Mouse (Mus musculus) heart, embryonic 15.5 days (tissue): Measurements from ENCODE around the gene Gm21954. TPM values are rescaled to one million over a fixed set of nuclear protein-coding genes. Genes with fewer than 3 reads are reported as not detected.

Source experiments
- ATAC-seq: fragments of 200-750 bp; cut with Nextera tagmentation; replicated peaks from 2 replicates; pipeline ENCODE4 v1.8.0; 2017; ENCODE audit warnings: low read depth, moderate TSS enrichment; ENCODE audit not compliant: insufficient number of reproducible peaks, insufficient read depth, low FRiP score
- H3K27ac ChIP-seq: fragments of 300-500 bp; sonication (generic); 2 replicates; pipeline ENCODE4 v1.5.1; 2015; ENCODE audit warnings: mild to moderate bottlenecking, inconsistent platforms
- H3K27me3 ChIP-seq: fragments of 300-500 bp; sonication (generic); 2 replicates; pipeline ENCODE4 v1.6.1; 2015; ENCODE audit warnings: inconsistent platforms
- H3K36me3 ChIP-seq: fragments of 300-500 bp; sonication (generic); 2 replicates; pipeline ENCODE4 v1.6.1; 2015; ENCODE audit warnings: mild to moderate bottlenecking, inconsistent platforms
- H3K4me1 ChIP-seq: fragments of 300-500 bp; sonication (generic); replicated peaks from 2 replicates; pipeline ENCODE4 v1.6.1; 2015; ENCODE audit warnings: inconsistent platforms
- H3K4me2 ChIP-seq: fragments of 300-500 bp; sonication (generic); 2 replicates; pipeline ENCODE4 v1.6.1; 2015; ENCODE audit warnings: inconsistent platforms, mild to moderate bottlenecking, moderate library complexity
- H3K4me3 ChIP-seq: fragments of 300-500 bp; sonication (generic); 2 replicates; pipeline ENCODE4 v1.5.1; 2015; ENCODE audit warnings: mild to moderate bottlenecking, inconsistent platforms
- H3K9ac ChIP-seq: fragments of 300-500 bp; sonication (generic); 2 replicates; pipeline ENCODE4 v1.6.1; 2015; ENCODE audit warnings: mild to moderate bottlenecking, inconsistent platforms
- H3K9me3 ChIP-seq: fragments of 300-500 bp; sonication (generic); replicated peaks from 2 replicates; pipeline ENCODE4 v1.6.1; 2016; ENCODE audit warnings: inconsistent platforms
- WGBS: fragments of 180-500 bp; shearing (Covaris S2); methylation state at CpG from one replicate; pipeline ENCODE4 v1.1.7; 2015; ENCODE audit warnings: mixed read lengths; 5-methylcytosine and 5-hydroxymethylcytosine counted together
- polyA plus RNA-seq: library from polyadenylated mRNA; unstranded; fragments of >200 nt; fragmentation: Nextera tagmentation; extraction: Ambion mirVana; gene quantifications from 2 replicates; pipeline ENCODE4 v1.2.1, GENCODE M21; 2015

The Gm21954 gene
- polyA plus RNA-seq, 1 experiment from 2014 or later: not detected

DNA sequence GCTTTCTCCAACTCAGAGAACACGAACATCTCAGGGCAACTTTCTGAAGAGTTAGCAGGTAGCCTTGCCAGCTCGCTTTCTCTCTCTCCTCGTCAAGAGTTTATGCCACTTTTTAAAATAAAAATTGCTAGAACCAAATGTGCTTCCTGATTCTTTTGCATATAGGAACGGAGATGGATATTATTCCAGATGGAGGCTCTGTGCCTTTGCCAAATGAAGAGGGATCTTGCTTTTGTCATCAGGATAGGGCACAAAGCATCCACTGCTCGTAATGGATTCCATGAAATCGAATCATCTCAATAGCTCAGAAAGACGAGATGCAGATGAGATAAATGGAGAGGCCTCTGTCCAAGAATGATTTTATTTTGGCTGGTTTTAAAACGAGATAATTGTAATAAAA is 28.7 kb downstream of the Gm21954 start:
- Histone ChIP-seq H3K9me3 (no peaks in the 10 kb centered on the region), H3K27ac (no peak overlapping the region), H3K36me3 (no peaks in the 10 kb centered on the region), H3K4me3 (no peak overlapping the region), H3K4me1 (0 out of 2 replicates have a peak, but pooled peaks cover 2% of the 10 kb centered on the region), H3K9ac (no peak overlapping the region), H3K27me3 (no peaks in the 10 kb centered on the region), H3K4me2 (no peak overlapping the region)
- WGBS: 79% methylated on average over 8 of the region's 8 CpGs
- no peak for ATAC-seq

DNA sequence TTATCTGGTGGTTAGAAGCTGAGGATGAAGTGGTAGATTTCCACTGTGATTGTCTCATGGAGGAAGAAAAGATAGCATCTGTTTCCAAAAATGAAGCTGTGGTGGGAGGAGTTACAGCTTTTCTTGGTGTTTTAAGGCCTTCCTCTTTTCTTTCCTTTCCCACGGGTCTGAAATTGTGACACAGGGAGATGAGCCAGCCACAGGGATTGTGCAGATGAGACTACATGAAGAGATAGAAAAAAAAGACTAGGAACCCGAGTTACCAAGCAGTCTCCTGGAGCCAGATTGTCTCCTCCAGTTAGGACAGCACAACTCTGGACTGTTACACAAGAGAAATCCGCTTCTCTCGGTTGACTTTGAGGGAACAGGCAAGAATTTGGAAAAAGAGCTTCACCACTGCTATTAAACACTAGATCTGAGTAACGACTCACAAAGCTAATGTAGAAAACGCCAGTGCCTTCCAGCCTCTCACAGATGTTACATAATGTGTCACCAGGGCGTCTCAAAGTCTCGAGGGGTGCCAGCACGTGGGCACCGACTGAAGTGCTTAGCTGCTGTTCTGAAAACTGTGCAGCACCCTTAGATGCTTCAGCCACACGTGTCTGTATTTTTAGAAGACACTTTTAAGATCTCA is 29.9 kb downstream of the Gm21954 start:
- Histone ChIP-seq H3K36me3 (no peaks in the 10 kb centered on the region), H3K4me1 (0 out of 2 replicates have a peak, but pooled peaks cover 2% of the 10 kb centered on the region), H3K9ac (no peak overlapping the region), H3K4me2 (no peak overlapping the region), H3K4me3 (no peak overlapping the region), H3K27me3 (no peaks in the 10 kb centered on the region), H3K27ac (no peak overlapping the region), H3K9me3 (no peaks in the 10 kb centered on the region)
- no peak for ATAC-seq
- WGBS: 63% methylated on average over 11 of the region's 11 CpGs

DNA sequence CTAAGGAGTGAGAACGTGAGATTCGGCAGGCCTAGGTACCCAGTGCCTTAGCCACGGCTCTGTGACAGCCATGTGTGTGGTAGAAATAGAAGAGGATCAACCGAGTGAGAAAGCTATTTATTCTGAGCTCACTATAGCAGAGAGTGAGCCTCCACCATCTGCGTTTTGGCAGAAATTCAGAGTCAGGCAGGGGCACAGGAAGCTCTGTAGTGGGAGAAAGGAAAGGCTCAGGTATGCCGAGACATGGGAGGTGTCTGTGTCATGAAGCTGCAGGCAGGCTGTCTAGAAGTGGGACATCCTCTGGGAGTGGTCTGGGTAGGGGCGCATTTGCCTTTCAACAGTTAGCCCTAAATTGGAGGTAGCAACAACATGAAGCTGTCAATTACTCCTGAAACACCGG is 31.7 kb downstream of the Gm21954 start:
- H3K27me3 ChIP-seq: no peaks in the 10 kb centered on the region
- no peaks in the 10 kb centered on the region for H3K36me3 ChIP-seq
- WGBS: 36% methylated on average over 8 of the region's 8 CpGs
- 0 out of 2 replicates have a peak, but pooled peaks cover 2% of the 10 kb centered on the region for H3K4me1 ChIP-seq
- no peak overlapping the region for H3K9ac ChIP-seq
- H3K4me3 ChIP-seq: no peak overlapping the region
- ATAC-seq: no peak
- no peaks in the 10 kb centered on the region for H3K9me3 ChIP-seq
- no peak overlapping the region for H3K4me2 ChIP-seq
- no peak overlapping the region for H3K27ac ChIP-seq

DNA sequence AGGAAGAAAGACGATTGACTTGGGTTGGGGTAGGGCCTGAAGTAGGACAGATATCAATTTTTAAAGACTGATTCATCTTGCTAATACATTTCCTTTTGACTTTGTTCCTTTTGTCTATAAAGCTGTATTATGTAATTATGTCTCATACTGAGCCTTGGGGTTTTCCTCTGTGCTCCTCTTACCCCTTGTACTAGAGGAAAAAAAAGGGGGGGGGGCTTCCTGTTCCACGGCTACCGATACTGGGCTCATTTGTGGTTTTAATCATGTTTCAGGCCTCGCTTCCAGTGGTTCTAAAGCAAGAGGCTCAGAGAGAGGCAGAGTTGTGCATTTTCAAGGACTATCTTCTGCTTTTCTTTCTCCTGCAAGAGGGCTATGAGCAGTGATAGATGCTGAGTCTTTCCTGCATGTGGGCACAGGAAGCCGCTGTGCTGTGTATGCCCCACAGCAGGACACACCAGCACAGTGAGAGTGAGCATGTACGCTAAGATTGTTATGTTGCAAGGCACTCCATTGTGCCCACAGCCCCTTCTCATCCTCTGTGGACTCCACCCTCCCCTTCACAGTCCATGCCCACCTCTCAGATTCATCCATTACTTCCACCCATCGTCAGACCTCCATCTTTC is 33.1 kb downstream of the Gm21954 start:
- ATAC-seq: no peak
- 0 out of 2 replicates have a peak, but pooled peaks cover 2% of the 10 kb centered on the region for H3K4me1 ChIP-seq
- WGBS: 75% methylated on average over 7 of the region's 7 CpGs

DNA sequence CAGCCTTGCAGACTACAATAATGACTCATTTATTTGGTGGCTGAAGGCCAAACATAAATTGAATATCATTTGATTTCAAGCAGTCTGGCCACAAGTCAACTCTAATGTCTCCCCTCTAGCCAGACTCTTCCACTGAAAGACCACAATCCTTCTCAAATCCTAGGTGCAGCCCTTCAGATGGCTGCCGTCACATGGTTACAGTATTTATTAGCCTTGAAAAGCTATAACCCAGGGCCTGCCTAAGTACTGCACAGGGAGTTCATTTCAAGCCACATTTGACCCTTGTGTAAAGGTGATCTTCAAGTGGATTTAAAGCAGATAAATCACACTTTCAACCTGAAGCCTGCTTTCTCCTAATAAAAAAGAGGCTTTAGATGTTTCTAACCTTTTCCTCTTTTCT is 37.7 kb downstream of the Gm21954 start:
- no peaks in the 10 kb centered on the region for H3K4me1 ChIP-seq
- H3K9ac ChIP-seq: no peak overlapping the region
- H3K36me3 ChIP-seq: no peaks in the 10 kb centered on the region
- H3K9me3 ChIP-seq: no peaks in the 10 kb centered on the region
- ATAC-seq: no peak
- 78% methylated on average over 1 of the region's 1 CpGs for WGBS
- no peaks in the 10 kb centered on the region for H3K27me3 ChIP-seq
- no peak overlapping the region for H3K27ac ChIP-seq
- no peak overlapping the region for H3K4me2 ChIP-seq
- H3K4me3 ChIP-seq: no peak overlapping the region

More for the DNA sequence above, 33.1 kb downstream of the Gm21954 start:
- H3K9ac ChIP-seq: no peak overlapping the region
- no peaks in the 10 kb centered on the region for H3K9me3 ChIP-seq
- no peaks in the 10 kb centered on the region for H3K36me3 ChIP-seq
- H3K4me2 ChIP-seq: no peak overlapping the region
- H3K4me3 ChIP-seq: no peak overlapping the region
- no peak overlapping the region for H3K27ac ChIP-seq
- H3K27me3 ChIP-seq: no peaks in the 10 kb centered on the region

DNA sequence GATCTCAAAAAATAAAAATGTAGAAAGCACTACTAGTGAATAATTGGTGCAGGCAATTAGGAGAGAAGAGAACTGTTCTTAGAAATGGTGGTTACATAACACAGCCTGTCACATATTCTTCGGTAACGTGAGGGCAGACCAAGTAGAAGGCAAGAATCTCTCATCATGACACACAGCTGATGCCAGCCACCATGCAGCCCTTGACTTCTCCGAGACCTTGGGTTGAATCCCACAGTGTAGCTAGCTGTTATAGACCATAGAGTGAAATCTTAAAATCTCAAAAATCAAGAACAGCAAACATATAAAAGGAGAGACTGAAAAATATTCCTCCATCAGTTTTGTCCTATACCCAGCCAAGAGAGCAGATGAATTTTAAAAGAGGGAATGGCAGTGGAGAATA is 40.8 kb downstream of the Gm21954 start:
- ATAC-seq: no peak
- H3K27me3 ChIP-seq: no peaks in the 10 kb centered on the region

DNA sequence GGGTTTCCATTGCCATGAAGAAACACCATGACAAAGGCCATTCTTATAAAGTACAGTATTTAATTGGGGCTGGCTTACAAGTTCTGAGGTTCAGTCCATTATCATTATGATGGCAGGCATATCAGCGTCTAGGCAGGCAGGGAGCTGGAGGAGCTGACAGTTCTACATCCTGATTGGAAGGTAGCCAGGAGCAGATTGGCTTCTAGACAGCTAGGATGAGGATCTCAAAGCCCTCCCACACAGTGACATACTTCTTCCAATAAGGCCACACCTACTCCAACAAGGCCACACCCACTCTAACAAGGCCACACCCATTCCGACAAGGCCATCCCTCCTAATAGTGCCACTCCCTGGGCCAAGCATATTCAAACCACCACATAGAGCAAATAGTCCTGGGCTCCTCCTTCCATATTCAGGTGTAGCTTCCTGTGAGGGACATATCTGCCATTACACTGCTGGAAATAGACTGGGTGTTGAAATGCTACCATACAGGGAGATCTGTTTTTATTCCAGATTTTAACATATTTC is 41.9 kb downstream of the Gm21954 start:
- no peaks in the 10 kb centered on the region for H3K36me3 ChIP-seq
- no peak overlapping the region for H3K4me3 ChIP-seq
- no peak overlapping the region for H3K4me2 ChIP-seq
- H3K9ac ChIP-seq: no peak overlapping the region
- H3K27ac ChIP-seq: no peak overlapping the region
- 74% methylated on average over 2 of the region's 2 CpGs for WGBS
- H3K9me3 ChIP-seq: no peaks in the 10 kb centered on the region
- no peaks in the 10 kb centered on the region for H3K4me1 ChIP-seq
- ATAC-seq: no peak
- H3K27me3 ChIP-seq: no peaks in the 10 kb centered on the region

More for the DNA sequence above, 40.8 kb downstream of the Gm21954 start:
- Histone ChIP-seq H3K27ac (no peak overlapping the region), H3K36me3 (no peaks in the 10 kb centered on the region), H3K4me1 (no peaks in the 10 kb centered on the region), H3K9me3 (no peaks in the 10 kb centered on the region), H3K4me3 (no peak overlapping the region), H3K9ac (no peak overlapping the region), H3K4me2 (no peak overlapping the region)
- WGBS: 88% methylated on average over 3 of the region's 3 CpGs

DNA sequence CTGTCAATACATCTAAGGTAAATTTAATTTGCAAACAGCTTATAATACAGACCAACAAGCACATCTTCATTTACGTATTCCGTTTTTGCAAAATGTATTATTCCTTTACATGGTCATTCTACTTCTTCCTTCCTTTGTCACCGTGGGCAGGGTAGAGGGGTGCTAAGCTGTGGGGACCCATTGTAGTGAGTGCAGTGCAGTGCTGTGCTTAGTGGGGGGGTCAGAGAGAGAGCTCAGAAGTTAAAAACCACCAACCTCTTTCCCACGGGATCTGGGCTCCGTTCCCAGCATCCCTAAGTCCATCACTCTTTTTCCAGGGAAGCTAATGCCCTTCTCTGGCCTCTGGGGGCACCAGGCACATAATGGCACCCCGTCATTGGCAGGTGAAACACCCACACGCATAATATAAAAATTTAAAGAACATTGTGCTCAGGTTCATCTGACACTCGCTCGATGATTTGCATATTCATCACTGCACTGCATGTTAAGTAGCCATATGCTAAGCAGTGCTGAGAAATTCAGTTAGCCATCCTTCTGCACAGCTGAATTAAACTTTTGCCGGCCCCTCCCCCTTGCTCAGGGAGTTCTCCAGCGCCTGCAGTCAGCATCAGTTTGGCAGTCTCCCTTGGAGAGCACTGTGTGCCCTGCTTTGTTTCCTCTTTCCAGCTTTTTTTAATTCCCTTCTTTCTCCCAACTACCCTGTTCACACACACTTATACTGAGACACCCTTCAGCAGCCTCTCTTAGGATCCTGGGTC is 48.2 kb downstream of the Gm21954 start:
- Histone ChIP-seq H3K4me3 (no peak overlapping the region), H3K4me2 (no peak overlapping the region), H3K9ac (no peak overlapping the region), H3K36me3 (no peaks in the 10 kb centered on the region), H3K9me3 (no peaks in the 10 kb centered on the region), H3K27ac (no peak overlapping the region), H3K4me1 (peaks cover 4% of the 10 kb centered on the region; the same call in 1 of the 2 replicates), H3K27me3 (no peaks in the 10 kb centered on the region)
- no peak for ATAC-seq
- 36% methylated on average over 11 of the region's 11 CpGs for whole genome bisulfite sequencing

DNA sequence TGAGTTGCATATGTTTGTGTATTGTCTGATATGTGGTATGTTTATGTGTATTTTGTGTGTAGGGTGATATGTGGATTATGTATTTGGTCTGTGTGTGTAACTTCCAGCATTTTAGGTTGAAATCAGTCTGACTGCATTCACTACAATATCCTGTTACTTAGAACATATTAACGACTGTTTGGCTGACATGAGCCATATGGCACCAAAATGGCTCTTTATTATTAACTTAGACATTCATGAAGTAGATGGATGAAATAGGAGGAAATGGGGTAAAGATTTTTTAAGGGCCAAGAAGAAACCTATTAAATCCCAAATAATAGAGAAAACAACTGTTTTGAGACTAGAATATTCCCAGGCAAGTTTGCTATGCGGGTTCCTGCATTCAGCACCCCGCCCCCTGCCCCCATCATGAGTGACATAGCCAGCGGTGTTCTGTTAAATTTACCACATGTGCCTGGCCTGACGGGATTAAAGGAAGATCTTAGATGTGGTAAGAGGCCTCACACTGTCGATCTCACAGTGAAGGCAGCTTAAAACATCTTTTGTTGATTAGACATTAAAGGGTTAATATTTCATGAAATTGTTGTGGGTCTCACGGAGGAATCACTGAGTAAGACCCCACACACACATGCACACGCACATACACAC is 51.5 kb downstream of the Gm21954 start:
- 51% methylated on average over 8 of the region's 8 CpGs for WGBS
- Histone ChIP-seq H3K27me3 (no peaks in the 10 kb centered on the region), H3K9me3 (no peaks in the 10 kb centered on the region), H3K4me3 (no peak overlapping the region), H3K4me2 (no peak overlapping the region), H3K9ac (no peak overlapping the region), H3K27ac (no peak overlapping the region), H3K36me3 (no peaks in the 10 kb centered on the region), H3K4me1 (peaks cover 10% of the 10 kb centered on the region)
- no peak for ATAC-seq

DNA sequence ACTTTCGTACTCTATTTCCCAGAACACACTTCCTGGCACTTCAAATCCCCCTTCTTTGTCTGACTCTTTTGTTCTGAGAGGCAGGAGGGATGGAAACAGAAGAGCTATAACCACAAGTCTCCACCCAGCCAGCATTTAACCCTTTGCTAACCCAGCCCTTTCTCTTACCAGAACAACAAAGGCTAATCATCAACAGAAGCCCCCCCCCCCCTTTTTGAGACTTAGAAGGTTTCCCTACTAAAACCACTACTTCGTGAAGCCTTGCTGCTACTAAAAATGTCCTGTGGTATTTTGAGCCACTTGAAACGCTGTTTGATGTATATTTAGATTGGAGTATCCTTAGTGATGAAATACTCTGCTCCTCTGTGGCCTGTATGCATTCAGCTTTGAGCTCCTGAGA is 52.7 kb downstream of the Gm21954 start:
- Histone ChIP-seq H3K4me2 (no peak overlapping the region), H3K9me3 (no peaks in the 10 kb centered on the region), H3K4me1 (peaks cover 10% of the 10 kb centered on the region), H3K27me3 (no peaks in the 10 kb centered on the region), H3K27ac (no peak overlapping the region), H3K4me3 (no peak overlapping the region), H3K9ac (no peak overlapping the region), H3K36me3 (no peaks in the 10 kb centered on the region)
- no peak for ATAC-seq
- WGBS: 21% methylated on average over 3 of the region's 3 CpGs

DNA sequence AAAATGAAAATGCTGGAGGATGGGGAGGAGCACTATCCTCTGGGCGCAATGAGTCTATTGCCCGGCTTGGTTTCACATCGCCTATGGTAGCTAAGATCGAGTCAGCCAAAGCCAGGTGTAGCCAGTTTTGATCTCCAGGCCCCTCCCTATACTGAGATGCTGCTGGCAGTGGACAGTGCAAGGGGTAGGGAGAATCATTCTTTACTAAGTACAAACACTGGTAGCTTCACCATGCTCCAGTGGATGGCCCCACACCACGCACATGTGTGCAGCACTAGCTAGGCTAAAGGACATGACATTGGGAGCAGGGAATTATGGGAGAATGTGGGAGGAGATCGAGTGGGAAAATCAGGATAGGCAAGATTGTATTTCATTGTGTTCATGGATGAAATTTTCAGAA is 53.2 kb downstream of the Gm21954 start:
- H3K4me3 ChIP-seq: no peak overlapping the region
- H3K4me1 ChIP-seq: peaks cover 10% of the 10 kb centered on the region
- ATAC-seq: no peak
- no peaks in the 10 kb centered on the region for H3K36me3 ChIP-seq
- no peaks in the 10 kb centered on the region for H3K9me3 ChIP-seq
- H3K9ac ChIP-seq: no peak overlapping the region
- 73% methylated on average over 6 of the region's 6 CpGs for WGBS
- no peak overlapping the region for H3K4me2 ChIP-seq
- H3K27ac ChIP-seq: no peak overlapping the region
- no peaks in the 10 kb centered on the region for H3K27me3 ChIP-seq
